Mouse (Mus musculus) liver, postnatal 0 days (tissue): ENCODE data around the gene Taf4.

ENCODE experiments used
- CTCF ChIP-seq: sonication (generic); IDR thresholded peaks from 2 replicates; pipeline ENCODE4 v1.5.1; 2016; ENCODE audit warnings: antibody characterized with exemption, low read depth
- EP300 ChIP-seq: IDR thresholded peaks from 2 replicates; pipeline ENCODE4 v1.6.1; 2016; ENCODE audit warnings: antibody characterized with exemption, low read depth, mild to moderate bottlenecking

DNA sequence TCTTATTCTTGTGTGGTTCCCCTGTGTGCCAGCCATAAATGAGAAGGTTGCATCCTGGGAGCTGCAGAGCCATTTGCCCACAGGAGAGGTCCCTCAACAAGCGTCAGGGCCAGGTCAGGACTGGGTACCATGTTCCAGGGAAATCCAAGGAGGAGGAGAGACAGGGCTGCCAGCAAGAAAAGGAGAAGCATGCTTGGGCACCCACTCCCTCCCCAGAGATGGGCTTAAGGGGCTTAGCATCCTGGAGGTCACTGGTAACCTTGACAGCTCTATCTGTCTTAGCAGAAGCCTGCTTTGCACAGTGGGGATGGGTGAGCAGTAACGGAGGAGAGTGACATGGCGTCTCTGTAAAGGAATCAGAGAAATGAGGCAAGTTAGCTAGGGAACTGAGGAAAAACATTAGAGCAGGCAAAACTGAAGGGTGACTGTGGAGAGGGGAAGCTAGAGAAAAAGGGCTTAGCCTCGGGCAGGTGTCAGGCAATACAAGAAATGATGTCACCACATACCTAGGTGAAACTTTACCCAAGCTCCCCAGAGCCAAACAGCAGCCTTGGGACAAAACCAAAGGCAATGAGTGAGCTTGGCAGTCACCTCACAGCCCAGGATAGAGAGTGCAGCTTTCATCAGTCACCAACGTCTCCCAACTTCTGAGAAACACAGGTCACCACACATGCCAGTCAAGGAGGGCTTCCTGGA lies 29.4 kb upstream of the Taf4 start:
- TF ChIP-seq CTCF (no peak), EP300 (no peak)
